Mouse (Mus musculus) ES-Bruce4 (cell line): Measurements from ENCODE around the gene Gm2000. TPM values are rescaled to one million over a fixed set of nuclear protein-coding genes. Genes with fewer than 3 reads are reported as not detected.

ENCODE experiments used
- H3K27ac ChIP-seq: 2 replicates; pipeline ENCODE4 v1.5.1; 2012; ENCODE audit warnings: low read length, inconsistent platforms; ENCODE audit not compliant: insufficient read depth
- H3K27me3 ChIP-seq: 2 replicates; pipeline ENCODE4 v1.6.1; 2012; ENCODE audit warnings: mild to moderate bottlenecking, low read length, inconsistent platforms; ENCODE audit not compliant: control insufficient read depth, poor library complexity, insufficient read depth, severe bottlenecking
- H3K36me3 ChIP-seq: 2 replicates; pipeline ENCODE4 v1.6.1; 2012; ENCODE audit warnings: inconsistent platforms, mild to moderate bottlenecking, low read length, moderate library complexity; ENCODE audit not compliant: control insufficient read depth, poor library complexity, insufficient read depth, severe bottlenecking
- H3K4me1 ChIP-seq: one replicate; pipeline ENCODE4 v1.8.1; 2011; ENCODE audit warnings: low read length; ENCODE audit not compliant: control insufficient read depth, insufficient read depth
- H3K4me3 ChIP-seq: 2 replicates; pipeline ENCODE4 v1.5.1; 2011; ENCODE audit warnings: low read depth, mild to moderate bottlenecking, low read length
- H3K9ac ChIP-seq: 2 replicates; pipeline ENCODE4 v1.6.1; 2012; ENCODE audit warnings: low read depth, mild to moderate bottlenecking, inconsistent platforms; ENCODE audit not compliant: poor library complexity, severe bottlenecking
- H3K9me3 ChIP-seq: replicated peaks from 2 replicates; pipeline ENCODE4 v1.6.1; 2012; ENCODE audit warnings: mild to moderate bottlenecking, low read length, inconsistent platforms; ENCODE audit not compliant: control insufficient read depth, poor library complexity, insufficient read depth, severe bottlenecking
- CTCF ChIP-seq: IDR thresholded peaks from one replicate; pipeline ENCODE4 v1.8.1; 2011; ENCODE audit warnings: low read depth, low read length
- EP300 ChIP-seq: IDR thresholded peaks from 2 replicates; pipeline ENCODE4 v1.6.1; 2011; ENCODE audit warnings: low read depth, low read length; ENCODE audit not compliant: insufficient read depth
- POLR2A ChIP-seq: IDR thresholded peaks from one replicate; pipeline ENCODE4 v1.8.1; 2011; ENCODE audit warnings: low read length; ENCODE audit not compliant: insufficient read depth
- polyA plus RNA-seq: library from polyadenylated mRNA; stranded (reverse); fragments of >200 nt; gene quantifications from 2 replicates; pipeline ENCODE4 v1.2.4, GENCODE M21; 2011; ENCODE audit warnings: low read depth; ENCODE audit not compliant: missing spikeins, insufficient read depth, insufficient read length

Gene Gm2000
- polyA plus RNA-seq, result 1,667 and 1,764 TPM in 2 replicates

DNA sequence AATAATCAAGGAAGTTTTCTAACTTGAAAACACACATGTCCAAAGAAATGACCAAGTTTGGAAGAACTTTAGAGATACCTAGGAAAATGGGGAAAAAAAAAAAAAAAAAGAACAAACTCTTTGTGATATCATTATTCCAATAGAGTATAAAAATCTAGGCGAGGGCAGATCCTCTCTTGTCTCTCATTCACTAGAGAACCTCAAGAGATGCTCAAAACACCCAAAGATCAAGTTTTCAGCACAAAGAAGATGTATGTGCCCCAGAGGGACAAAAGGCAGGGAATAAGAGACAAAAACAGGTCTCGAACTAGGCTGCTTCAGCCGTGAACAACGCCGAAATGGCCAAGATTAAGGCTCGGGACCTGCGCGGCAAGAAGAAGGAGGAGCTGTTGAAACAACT is at the start of gene Gm2000:
Gene Gm2000, plus strand, starts transcription at position 301 of the 400 bp plus-strand sequence.
- Histone ChIP-seq H3K27me3 (no peaks in the 10 kb centered on the region; the same call in 1 of the 2 replicates), H3K9me3 (peaks cover 2% of the 10 kb centered on the region; the same call in 1 of the 2 replicates), H3K9ac (no peak within 1 kb of the TSS), H3K27ac (no peak within 1 kb of the TSS), H3K36me3 (no peaks in the 10 kb centered on the region), H3K4me1 (no peaks in the 10 kb centered on the region), H3K4me3 (no peak within 1 kb of the TSS)
- TF ChIP-seq EP300 (no peak), CTCF (no peak)

- Histone ChIP-seq H3K36me3 (no peaks in the 10 kb centered on the region), H3K27me3 (no peaks in the 10 kb centered on the region), H3K9ac (no peak overlapping the region), H3K9me3 (no peaks in the 10 kb centered on the region), H3K4me1 (no peaks in the 10 kb centered on the region), H3K27ac (no peak overlapping the region), H3K4me3 (no peak overlapping the region)
- TF ChIP-seq POLR2A, result no peak
- no peak for TF ChIP-seq EP300
Measured at GRCm38 (mm10) chr1:156323126-156323525, 42.7 kb upstream of the Gm2000 start.

- Histone ChIP-seq H3K4me1 (no peaks in the 10 kb centered on the region), H3K36me3 (no peaks in the 10 kb centered on the region), H3K27ac (no peak overlapping the region), H3K4me3 (no peak overlapping the region), H3K27me3 (no peaks in the 10 kb centered on the region), H3K9ac (no peak overlapping the region), H3K9me3 (peaks cover 2% of the 10 kb centered on the region; the same call in 1 of the 2 replicates)
- no peak for TF ChIP-seq POLR2A
- no peak for TF ChIP-seq EP300
- no peak for TF ChIP-seq CTCF
Measured at GRCm38 (mm10) chr1:156340847-156341246, 25.0 kb upstream of the Gm2000 start.

GRCm38 (mm10) chr1:156344433-156344832 is 21.4 kb upstream of the Gm2000 start:
- H3K36me3 ChIP-seq, result no peaks in the 10 kb centered on the region

GRCm38 (mm10) chr1:156345633-156346032 is 20.2 kb upstream of the Gm2000 start:
- Histone ChIP-seq H3K4me1 (no peaks in the 10 kb centered on the region), H3K27me3 (no peaks in the 10 kb centered on the region), H3K27ac (no peak overlapping the region), H3K4me3 (no peak overlapping the region), H3K9me3 (no peaks in the 10 kb centered on the region), H3K36me3 (no peaks in the 10 kb centered on the region), H3K9ac (no peak overlapping the region)
- TF ChIP-seq CTCF, result no peak
- TF ChIP-seq POLR2A, result no peak
- no peak for TF ChIP-seq EP300

More at GRCm38 (mm10) chr1:156344433-156344832, 21.4 kb upstream of the Gm2000 start:
- Histone ChIP-seq H3K9me3 (no peaks in the 10 kb centered on the region), H3K4me1 (no peaks in the 10 kb centered on the region), H3K9ac (no peak overlapping the region), H3K27ac (no peak overlapping the region), H3K4me3 (no peak overlapping the region), H3K27me3 (no peaks in the 10 kb centered on the region)
- TF ChIP-seq CTCF, result no peak
- no peak for TF ChIP-seq POLR2A
- no peak for TF ChIP-seq EP300

GRCm38 (mm10) chr1:156349031-156349430 is 16.8 kb upstream of the Gm2000 start:
- no peaks in the 10 kb centered on the region for H3K4me1 ChIP-seq
- no peak overlapping the region for H3K27ac ChIP-seq
- H3K9me3 ChIP-seq, result no peaks in the 10 kb centered on the region
- H3K36me3 ChIP-seq, result no peaks in the 10 kb centered on the region
- H3K27me3 ChIP-seq, result no peaks in the 10 kb centered on the region
- H3K4me3 ChIP-seq, result no peak overlapping the region
- TF ChIP-seq POLR2A (no peak), EP300 (no peak), CTCF (no peak)
- no peak overlapping the region for H3K9ac ChIP-seq
